Comparison of ENCODE assay signal across 25 mouse cellular contexts in the genomic region with DNA sequence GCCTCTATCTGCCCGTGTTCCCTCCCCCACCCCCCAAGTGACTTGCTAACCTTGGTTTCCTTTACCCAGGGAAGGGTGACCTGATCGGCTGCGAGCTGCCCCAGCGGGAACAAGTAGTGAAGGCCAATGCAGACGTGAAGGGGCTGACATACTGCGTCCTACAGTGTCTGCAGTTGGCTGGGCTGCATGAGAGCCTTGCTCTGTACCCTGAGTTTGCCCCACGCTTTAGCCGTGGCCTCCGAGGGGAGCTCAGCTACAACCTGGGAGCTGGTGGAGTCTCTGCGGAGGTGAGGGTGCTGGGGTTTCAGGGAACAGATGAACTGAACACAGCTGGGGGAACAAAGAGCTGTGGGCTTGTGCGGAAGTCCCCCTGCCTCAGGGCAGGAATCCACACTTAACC. TPM values are rescaled to one million over a fixed set of nuclear protein-coding genes. Genes with fewer than 3 reads are reported as not detected.
DNase-seq lines count a peak whose midpoint lies in the region; ATAC-seq and TF ChIP-seq lines count a peak whose summit lies in the region.
"Had no signal": no experiment of that assay in that cellular context is flagged by ENCODE, and none has a peak within 500 bp of the region (broad histone marks: within the 10 kb centered on the region; RNA-seq: fewer than 3 reads in every experiment).

No protein-coding gene starts in this region.

- H3K27me3 ChIP-seq in heart, embryonic 13.5 days (replicated peaks): peaks cover 23% of the 10 kb centered on the region
- H3K27me3 ChIP-seq in embryonic facial prominence, embryonic 12.5 days: peaks cover 15% of the 10 kb centered on the region
- H3K27me3 ChIP-seq in thymus, adult 2 months (ENCODE audit: control insufficient read depth, insufficient read depth, low read length): no peaks in the 10 kb centered on the region

- no peak overlapping the region for H3K4me2 ChIP-seq in heart, embryonic 13.5 days
- no peak overlapping the region for H3K4me2 ChIP-seq in embryonic facial prominence, embryonic 12.5 days (replicated peaks)
- H3K4me2 ChIP-seq: hindbrain, embryonic 12.5 days; midbrain, embryonic 13.5 days had no signal

- peaks cover 28% of the 10 kb centered on the region for H3K36me3 ChIP-seq in heart, embryonic 13.5 days
- H3K36me3 ChIP-seq in embryonic facial prominence, embryonic 12.5 days: peaks cover 18% of the 10 kb centered on the region
- H3K36me3 ChIP-seq in thymus, adult 2 months (ENCODE audit: control insufficient read depth, insufficient read depth, low read length): peaks cover 21% of the 10 kb centered on the region

- ATAC-seq in heart, embryonic 13.5 days (ENCODE audit: extremely low read depth, insufficient number of reproducible peaks, low FRiP score, low TSS enrichment): no peak
- ATAC-seq in embryonic facial prominence, embryonic 12.5 days (ENCODE audit: insufficient number of reproducible peaks, insufficient read depth, low FRiP score, low TSS enrichment): no peak
- ATAC-seq: forebrain, embryonic 14.5 days; lung, postnatal 0 days; midbrain, embryonic 13.5 days had no signal

- 51% methylated on average over 11 of the region's 11 CpGs for WGBS in heart, embryonic 13.5 days
- WGBS in embryonic facial prominence, embryonic 12.5 days: 26% methylated on average over 11 of the region's 11 CpGs
- WGBS in thymus, adult 2 months: 27% methylated on average over 11 of the region's 11 CpGs

- H3K27ac ChIP-seq in heart, embryonic 13.5 days (replicated peaks): no peak overlapping the region
- H3K27ac ChIP-seq in embryonic facial prominence, embryonic 12.5 days: no peak overlapping the region
- peak overlapping the region; percentile 92 for H3K27ac ChIP-seq in thymus, adult 2 months (ENCODE audit: control insufficient read depth, insufficient read depth, low read length)
- H3K27ac ChIP-seq: hindbrain, embryonic 12.5 days; midbrain, embryonic 13.5 days had no signal

- DNase-seq in heart, adult 8-10 months (ENCODE audit: low spot score): no peak
- DNase-seq in thymus, adult 2 months: peak; percentile 59
- DNase-seq in adipocyte (ENCODE audit: low spot score): no peak
- no peak for DNase-seq in Muller cell, postnatal 12 days (ENCODE audit: inconsistent ontology term)
- no peak for DNase-seq in lung, postnatal 25 days (ENCODE audit: low spot score)
- DNase-seq: adrenal gland, postnatal 14 days; B cell, adult 2 months; cerebellum, adult 11 months; cerebellum, postnatal 25 days; embryo, embryonic 11 days; gastrocnemius, postnatal 10 days; heart, adult 18-20 months; heart, postnatal 10 days; kidney, adult 2 months; kidney, postnatal 10 days; liver; right cerebral cortex, postnatal 14 days; spleen, adult 18-20 months had no signal

- no peak overlapping the region for H3K4me3 ChIP-seq in heart, embryonic 13.5 days
- H3K4me3 ChIP-seq in embryonic facial prominence, embryonic 12.5 days: no peak overlapping the region
- H3K4me3 ChIP-seq in thymus, adult 2 months (ENCODE audit: control insufficient read depth, insufficient read depth, low read length): peak overlapping the region; percentile 48
- H3K4me3 ChIP-seq: hindbrain, embryonic 12.5 days; midbrain, embryonic 13.5 days had no signal

- no peaks in the 10 kb centered on the region for H3K4me1 ChIP-seq in heart, embryonic 13.5 days
- H3K4me1 ChIP-seq in embryonic facial prominence, embryonic 12.5 days: peaks cover 5% of the 10 kb centered on the region; the same call in 1 of the 2 replicates
- H3K4me1 ChIP-seq in thymus, adult 2 months (replicated peaks; ENCODE audit: control insufficient read depth, insufficient read depth, low read length): peaks cover 52% of the 10 kb centered on the region
- H3K4me1 ChIP-seq: midbrain, embryonic 13.5 days had no signal

- H3K9ac ChIP-seq in heart, embryonic 13.5 days: peak overlapping the region; percentile 50; the same call in 1 of the 2 replicates
- H3K9ac ChIP-seq in embryonic facial prominence, embryonic 12.5 days: peak overlapping the region; percentile 3; the same call in 1 of the 2 replicates
- H3K9ac ChIP-seq: hindbrain, embryonic 12.5 days; midbrain, embryonic 13.5 days had no signal

- peak; percentile 32; the same call in 1 of the 2 replicates for TF ChIP-seq POLR2A in thymus, adult 2 months (IDR thresholded peaks at IDR 0.05; ENCODE audit: control insufficient read depth, extremely low read depth, insufficient read depth, low read length, poor library complexity)

- no peak for TF ChIP-seq CTCF in thymus, adult 2 months (IDR thresholded peaks at IDR 0.05; ENCODE audit: borderline replicate concordance, control insufficient read depth, extremely low read depth, insufficient read depth, low read length, poor library complexity)

- H3K9me3 ChIP-seq in heart, embryonic 13.5 days: no peaks in the 10 kb centered on the region
- no peaks in the 10 kb centered on the region for H3K9me3 ChIP-seq in embryonic facial prominence, embryonic 12.5 days
- H3K9me3 ChIP-seq: hindbrain, embryonic 12.5 days; midbrain, embryonic 13.5 days had no signal

RNA-seq across cellular contexts. Expression of a gene that starts 13.3 kb away (rescaled TPM):
- polyA plus RNA-seq in heart, embryonic 13.5 days (2015; fragmentation: Nextera tagmentation; extraction: Ambion mirVana): 0.19 and 0.45 TPM in 2 replicates
- total RNA-seq in heart, adult 8-10 months (2022): under 1 TPM in 3 of 4 experiments, not detected in 1; 0.17 to 0.69 (median 0.22) TPM
- 0.81 and 1.2 TPM in 2 replicates for polyA plus RNA-seq in embryonic facial prominence, embryonic 12.5 days (2016; fragmentation: Nextera tagmentation; extraction: Ambion mirVana)
- 83.5 and 85.5 TPM in 2 replicates for polyA plus RNA-seq in thymus, adult 2 months (2012; rRNA removed)
- total RNA-seq: megakaryocyte progenitor cell, adult 5-6 weeks had no signal

RNA-seq across cellular contexts. Expression of a gene that starts 13.8 kb away (rescaled TPM):
- 149 TPM in 2 replicates for polyA plus RNA-seq in heart, embryonic 13.5 days (2015; fragmentation: Nextera tagmentation; extraction: Ambion mirVana)
- total RNA-seq in heart, adult 8-10 months (2022): 10 to 100 TPM; 39.9 to 47.1 (median 44.3) TPM
- polyA plus RNA-seq in embryonic facial prominence, embryonic 12.5 days (2016; fragmentation: Nextera tagmentation; extraction: Ambion mirVana): 159 and 160 TPM in 2 replicates
- 131 and 133 TPM in 2 replicates for polyA plus RNA-seq in thymus, adult 2 months (2012; rRNA removed)

RNA-seq across cellular contexts. Expression of a gene that starts 56.9 kb away (rescaled TPM):
- polyA plus RNA-seq in heart, embryonic 13.5 days (2015; fragmentation: Nextera tagmentation; extraction: Ambion mirVana): 37.4 and 41.5 TPM in 2 replicates
- total RNA-seq in heart, adult 8-10 months (2022): 10 to 100 TPM; 16.4 to 22.6 (median 20.3) TPM
- 79.5 and 80.0 TPM in 2 replicates for polyA plus RNA-seq in embryonic facial prominence, embryonic 12.5 days (2016; fragmentation: Nextera tagmentation; extraction: Ambion mirVana)
- 29.3 and 37.0 TPM in 2 replicates for polyA plus RNA-seq in thymus, adult 2 months (2012; rRNA removed)

RNA-seq across cellular contexts. Expression of a gene that starts 57.7 kb away (rescaled TPM):
- 0.40 and 0.52 TPM in 2 replicates for polyA plus RNA-seq in heart, embryonic 13.5 days (2015; fragmentation: Nextera tagmentation; extraction: Ambion mirVana)
- under 1 TPM in 1 of 4 experiments, not detected in 3; 0.56 TPM for total RNA-seq in heart, adult 8-10 months (2022)
- polyA plus RNA-seq in embryonic facial prominence, embryonic 12.5 days (2016; fragmentation: Nextera tagmentation; extraction: Ambion mirVana): 0.09 and 0.32 TPM in 2 replicates
- polyA plus RNA-seq in thymus, adult 2 months (2012; rRNA removed): 0.04 and 0.11 TPM in 2 replicates
- total RNA-seq: gastrocnemius, postnatal 10 days; heart, adult 18-20 months; megakaryocyte progenitor cell, adult 5-6 weeks had no signal
- polyA plus RNA-seq: lung, postnatal 0 days had no signal

Comparison
In these comparisons a context has a peak if more than half of its experiments do, and no peak if none do; other contexts are left out.
1. RNA of a gene that starts 13.3 kb away (polyA plus RNA-seq): 83.5 to 85.5 TPM in thymus, adult 2 months; 0.81 to 1.2 TPM in embryonic facial prominence, embryonic 12.5 days and 0.19 to 0.45 TPM in heart, embryonic 13.5 days; every median in the first group is over 10 times any median in the second.